Mouse (Mus musculus) forebrain, embryonic 16.5 days (tissue): ENCODE data around the gene Tmod3. TPM values are rescaled to one million over a fixed set of nuclear protein-coding genes. Genes with fewer than 3 reads are reported as not detected.
A peak's percentile ranks its signal among the peaks of the same experiment; 100 is the strongest.

ENCODE experiments used
- ATAC-seq: fragments of 200-750 bp; cut with Nextera tagmentation; 2 replicates; pipeline ENCODE4 v1.8.0; 2017; ENCODE audit warnings: mild to moderate bottlenecking, moderate library complexity
- H3K27ac ChIP-seq: fragments of 300-500 bp; sonication (generic); 2 replicates; pipeline ENCODE4 v1.5.1; 2014; ENCODE audit warnings: low read length, control low read depth
- H3K27me3 ChIP-seq: fragments of 300-500 bp; sonication (generic); replicated peaks from 2 replicates; pipeline ENCODE4 v1.6.1; 2014; ENCODE audit warnings: low read length; ENCODE audit not compliant: control insufficient read depth, insufficient read depth
- H3K36me3 ChIP-seq: fragments of 300-500 bp; sonication (generic); 2 replicates; pipeline ENCODE4 v1.6.1; 2014; ENCODE audit not compliant: control insufficient read depth, insufficient read depth
- H3K4me1 ChIP-seq: fragments of 300-500 bp; sonication (generic); replicated peaks from 2 replicates; pipeline ENCODE4 v1.6.1; 2014; ENCODE audit warnings: low read length; ENCODE audit not compliant: control insufficient read depth, insufficient read depth
- H3K4me2 ChIP-seq: fragments of 300-500 bp; sonication (generic); 2 replicates; pipeline ENCODE4 v1.6.1; 2014; ENCODE audit warnings: mild to moderate bottlenecking, low read length, control low read depth
- H3K4me3 ChIP-seq: fragments of 300-500 bp; sonication (generic); replicated peaks from 2 replicates; pipeline ENCODE4 v1.5.1; 2014; ENCODE audit warnings: mild to moderate bottlenecking, low read length, control low read depth
- H3K9ac ChIP-seq: fragments of 300-500 bp; sonication (generic); replicated peaks from 2 replicates; pipeline ENCODE4 v1.6.1; 2014; ENCODE audit warnings: low read depth, low read length, control low read depth
- H3K9me3 ChIP-seq: fragments of 300-500 bp; sonication (generic); 2 replicates; pipeline ENCODE4 v1.6.1; 2016; ENCODE audit warnings: low read length; ENCODE audit not compliant: control insufficient read depth
- WGBS: fragments of 180-500 bp; shearing (Covaris S2); extraction: QIAGEN DNeasy Blood & Tissue Kit; methylation state at CpG from one replicate; pipeline ENCODE4 v1.1.7; 2014; 5-methylcytosine and 5-hydroxymethylcytosine counted together
- polyA plus RNA-seq: library from polyadenylated mRNA; unstranded; fragments of >200 nt; fragmentation: Nextera tagmentation; extraction: Ambion mirVana; gene quantifications from 2 replicates; pipeline ENCODE4 v1.2.1, GENCODE M21; 2015

The Tmod3 gene
- polyA plus RNA-seq, 1 experiment from 2014 or later: 107 TPM

GRCm38 (mm10) chr9:75522217-75522616, 37.2 kb downstream of the Tmod3 start:
- H3K4me3 ChIP-seq: no peak overlapping the region
- ATAC-seq: no peak
- H3K9me3 ChIP-seq: no peaks in the 10 kb centered on the region
- no peaks in the 10 kb centered on the region; the same call in 1 of the 2 replicates for H3K4me1 ChIP-seq
- WGBS: 74% methylated on average over 2 of the region's 2 CpGs
- H3K27me3 ChIP-seq: no peaks in the 10 kb centered on the region
- no peak overlapping the region for H3K4me2 ChIP-seq
- no peaks in the 10 kb centered on the region for H3K36me3 ChIP-seq
- no peak overlapping the region for H3K9ac ChIP-seq
- no peak overlapping the region for H3K27ac ChIP-seq

GRCm38 (mm10) chr9:75521788-75522187, 37.7 kb downstream of the Tmod3 start:
- Histone ChIP-seq H3K27ac (no peak overlapping the region), H3K4me3 (no peak overlapping the region), H3K27me3 (no peaks in the 10 kb centered on the region), H3K36me3 (no peaks in the 10 kb centered on the region), H3K9me3 (no peaks in the 10 kb centered on the region), H3K9ac (no peak overlapping the region), H3K4me2 (no peak overlapping the region), H3K4me1 (no peaks in the 10 kb centered on the region; the same call in 1 of the 2 replicates)
- WGBS: 52% methylated on average over 4 of the region's 4 CpGs
- peak; percentile 78; the same call in 1 of the 2 replicates for ATAC-seq

- no peaks in the 10 kb centered on the region for H3K36me3 ChIP-seq
- H3K4me2 ChIP-seq: no peak overlapping the region
- H3K4me1 ChIP-seq: no peaks in the 10 kb centered on the region; the same call in 1 of the 2 replicates
- H3K27ac ChIP-seq: no peak overlapping the region
- ATAC-seq: no peak
- H3K27me3 ChIP-seq: no peaks in the 10 kb centered on the region
- no peak overlapping the region for H3K9ac ChIP-seq
- no peak overlapping the region for H3K4me3 ChIP-seq
- WGBS: 91% methylated on average over 8 of the region's 8 CpGs
- no peaks in the 10 kb centered on the region for H3K9me3 ChIP-seq
Measured at GRCm38 (mm10) chr9:75520940-75521339, 38.5 kb downstream of the Tmod3 start.

- Histone ChIP-seq H3K27me3 (no peaks in the 10 kb centered on the region), H3K27ac (no peak overlapping the region), H3K4me2 (no peak overlapping the region), H3K9me3 (no peaks in the 10 kb centered on the region), H3K4me1 (no peaks in the 10 kb centered on the region), H3K9ac (no peak overlapping the region), H3K4me3 (no peak overlapping the region), H3K36me3 (peaks cover 5% of the 10 kb centered on the region)
- WGBS: 77% methylated on average over 3 of the region's 3 CpGs
- ATAC-seq: no peak
Measured at GRCm38 (mm10) chr9:75517751-75518150, 41.7 kb downstream of the Tmod3 start.

- Histone ChIP-seq H3K36me3 (peaks cover 5% of the 10 kb centered on the region), H3K4me3 (no peak overlapping the region), H3K4me1 (peaks cover 5% of the 10 kb centered on the region), H3K27ac (no peak overlapping the region), H3K9me3 (no peaks in the 10 kb centered on the region), H3K4me2 (no peak overlapping the region), H3K9ac (no peak overlapping the region), H3K27me3 (no peaks in the 10 kb centered on the region)
- ATAC-seq: peak; percentile 89
- 57% methylated on average over 12 of the region's 12 CpGs for WGBS
Measured at GRCm38 (mm10) chr9:75515464-75516113, 43.9 kb downstream of the Tmod3 start.

GRCm38 (mm10) chr9:75511236-75511939, 48.1 kb downstream of the Tmod3 start:
- Histone ChIP-seq H3K36me3 (peaks cover 20% of the 10 kb centered on the region), H3K27ac (peak overlapping the region; percentile 54; the same call in 1 of the 2 replicates), H3K4me1 (peaks cover 5% of the 10 kb centered on the region), H3K27me3 (no peaks in the 10 kb centered on the region), H3K9ac (no peak overlapping the region), H3K9me3 (no peaks in the 10 kb centered on the region), H3K4me2 (no peak overlapping the region), H3K4me3 (no peak overlapping the region)
- ATAC-seq: peak; percentile 73
- 37% methylated on average over 8 of the region's 8 CpGs for WGBS

- H3K36me3 ChIP-seq: peaks cover 22% of the 10 kb centered on the region
- no peak for ATAC-seq
Measured at GRCm38 (mm10) chr9:75504311-75504710, 55.1 kb downstream of the Tmod3 start.

GRCm38 (mm10) chr9:75498571-75498970, 60.9 kb downstream of the Tmod3 start:
- no peak overlapping the region for H3K4me3 ChIP-seq
- no peak overlapping the region for H3K27ac ChIP-seq
- H3K4me1 ChIP-seq: no peaks in the 10 kb centered on the region
- no peak for ATAC-seq
- H3K9me3 ChIP-seq: no peaks in the 10 kb centered on the region
- H3K36me3 ChIP-seq: peaks cover 19% of the 10 kb centered on the region
- 91% methylated on average over 7 of the region's 7 CpGs for WGBS
- no peak overlapping the region for H3K4me2 ChIP-seq
- H3K27me3 ChIP-seq: no peaks in the 10 kb centered on the region
- H3K9ac ChIP-seq: no peak overlapping the region

More at GRCm38 (mm10) chr9:75504311-75504710, 55.1 kb downstream of the Tmod3 start:
- no peaks in the 10 kb centered on the region for H3K9me3 ChIP-seq
- H3K27me3 ChIP-seq: no peaks in the 10 kb centered on the region
- no peak overlapping the region for H3K4me3 ChIP-seq
- no peaks in the 10 kb centered on the region for H3K4me1 ChIP-seq
- H3K27ac ChIP-seq: no peak overlapping the region
- 94% methylated on average over 6 of the region's 6 CpGs for WGBS
- no peak overlapping the region for H3K9ac ChIP-seq
- H3K4me2 ChIP-seq: no peak overlapping the region

- Histone ChIP-seq H3K27me3 (no peaks in the 10 kb centered on the region), H3K36me3 (peaks cover 14% of the 10 kb centered on the region), H3K4me1 (no peaks in the 10 kb centered on the region), H3K4me2 (no peak overlapping the region), H3K27ac (no peak overlapping the region), H3K9me3 (no peaks in the 10 kb centered on the region), H3K4me3 (no peak overlapping the region), H3K9ac (no peak overlapping the region)
- WGBS: 90% methylated on average over 10 of the region's 10 CpGs
- no peak for ATAC-seq
Measured at GRCm38 (mm10) chr9:75495945-75496344, 63.5 kb downstream of the Tmod3 start.
